Mouse (Mus musculus): ENCODE data around the gene Ncapd2. TPM values are rescaled to one million over a fixed set of nuclear protein-coding genes. Genes with fewer than 3 reads are reported as not detected.
"Not testable (repeated sequence)": the region's sequence is repeated elsewhere in the genome, so short reads cannot be mapped to it uniquely, and the experiment has no call there.

Ncapd2 gene
- total RNA-seq, 2 experiments from 2014 or later = 12.1 to 12.7 TPM

DNA sequence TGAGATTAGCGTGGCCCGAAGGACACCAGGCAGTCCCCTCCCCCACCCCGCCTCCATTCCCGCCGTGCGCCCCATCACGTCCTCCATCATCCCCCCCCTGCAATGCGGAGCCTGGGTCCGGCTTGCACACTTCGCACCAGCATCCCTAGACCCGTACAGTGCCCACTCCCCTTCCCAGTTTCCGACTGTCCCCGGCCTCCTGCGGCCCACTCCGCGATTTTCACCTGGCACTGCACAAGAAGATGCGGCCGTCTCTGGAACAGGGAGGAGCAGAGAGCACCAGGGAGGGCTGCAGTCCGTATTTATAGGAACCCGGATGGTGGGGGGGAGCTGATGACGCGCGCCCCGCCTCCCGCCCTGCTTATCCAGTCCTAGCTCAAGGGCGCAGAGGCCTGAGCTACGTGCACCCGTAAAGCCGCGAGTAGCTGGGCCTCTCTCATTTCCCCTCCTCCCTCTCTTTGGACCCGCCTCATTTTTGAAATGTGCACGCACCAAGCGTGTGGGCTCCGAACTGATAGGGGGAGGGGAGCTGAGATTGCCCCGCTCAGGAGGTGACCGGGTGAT lies 26.1 kb downstream of the Ncapd2 start:
- peak; percentile 98 for DNase-seq

DNA sequence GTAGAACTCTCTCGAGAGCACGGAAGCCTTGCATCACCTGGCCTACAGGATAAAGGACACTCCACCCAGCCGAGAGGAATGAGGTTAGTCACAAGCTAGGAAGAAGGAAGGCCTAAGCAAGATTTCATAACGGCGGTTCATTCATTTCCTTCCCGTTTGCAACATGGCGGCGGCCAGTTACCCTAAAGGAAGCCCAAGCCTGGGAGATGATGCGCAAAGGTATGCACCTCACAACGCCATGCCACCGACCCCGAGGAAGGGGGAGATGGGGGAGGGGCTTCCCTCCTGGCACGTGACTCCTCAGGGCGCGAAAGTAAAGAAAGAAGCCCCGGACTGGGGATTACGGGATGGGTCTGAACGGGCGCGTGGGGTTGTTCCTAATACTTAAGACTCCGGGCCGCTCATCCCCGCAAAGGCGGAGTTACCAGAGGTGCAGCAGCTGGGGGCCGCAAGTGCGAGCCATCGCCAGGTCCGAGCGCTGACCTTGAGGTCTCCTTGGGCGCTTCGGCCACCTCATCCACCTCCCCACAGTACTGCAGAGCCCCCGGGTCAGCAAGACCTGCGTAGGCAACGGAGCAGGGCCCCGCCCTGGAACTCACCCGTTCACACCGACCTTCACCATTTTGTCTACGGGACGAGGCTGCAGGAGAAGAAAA lies 26.7 kb downstream of the Ncapd2 start:
- DNase-seq = peak; percentile 64

DNA sequence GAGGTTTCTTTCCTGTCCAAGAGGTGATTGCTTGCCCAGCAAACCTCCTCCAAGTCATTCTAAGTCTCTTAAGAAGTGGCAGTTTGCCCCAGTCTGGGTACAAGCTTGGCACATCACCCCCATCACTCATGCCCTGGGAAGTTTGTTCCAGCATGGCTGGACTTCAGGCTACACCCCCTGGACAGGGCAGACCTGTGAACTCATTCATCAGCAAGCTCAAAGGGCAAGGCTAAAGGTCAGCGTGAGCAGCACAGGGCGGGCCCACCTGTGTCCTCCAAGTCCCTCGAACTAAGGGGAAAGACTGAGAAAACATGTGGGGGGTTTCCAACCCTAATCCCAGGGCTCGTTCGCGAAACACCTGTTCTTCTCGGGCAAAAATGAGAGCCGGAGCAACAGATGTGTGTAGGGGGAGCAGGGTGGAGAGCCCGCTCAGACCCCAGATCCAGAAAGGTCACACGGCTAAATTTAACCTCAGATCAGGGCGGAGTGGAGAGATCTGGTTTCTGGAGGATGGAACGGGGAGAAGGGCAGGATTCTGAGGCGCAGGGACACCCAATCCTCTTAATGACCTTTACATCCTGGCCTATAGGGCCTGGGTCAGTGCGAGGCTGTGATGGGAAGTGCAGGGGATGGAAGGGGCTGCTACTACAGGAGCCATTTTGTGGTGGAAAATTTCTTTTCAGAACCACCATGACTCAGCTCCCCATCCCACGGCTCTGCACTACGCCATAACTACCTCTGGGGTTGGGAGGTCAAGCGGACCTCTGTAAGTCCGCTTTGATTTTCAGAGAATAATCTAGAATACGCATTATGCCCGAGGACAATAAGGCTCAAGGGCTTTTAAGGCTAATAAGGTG lies 27.5 kb downstream of the Ncapd2 start:
- peak; percentile 82 for DNase-seq

DNA sequence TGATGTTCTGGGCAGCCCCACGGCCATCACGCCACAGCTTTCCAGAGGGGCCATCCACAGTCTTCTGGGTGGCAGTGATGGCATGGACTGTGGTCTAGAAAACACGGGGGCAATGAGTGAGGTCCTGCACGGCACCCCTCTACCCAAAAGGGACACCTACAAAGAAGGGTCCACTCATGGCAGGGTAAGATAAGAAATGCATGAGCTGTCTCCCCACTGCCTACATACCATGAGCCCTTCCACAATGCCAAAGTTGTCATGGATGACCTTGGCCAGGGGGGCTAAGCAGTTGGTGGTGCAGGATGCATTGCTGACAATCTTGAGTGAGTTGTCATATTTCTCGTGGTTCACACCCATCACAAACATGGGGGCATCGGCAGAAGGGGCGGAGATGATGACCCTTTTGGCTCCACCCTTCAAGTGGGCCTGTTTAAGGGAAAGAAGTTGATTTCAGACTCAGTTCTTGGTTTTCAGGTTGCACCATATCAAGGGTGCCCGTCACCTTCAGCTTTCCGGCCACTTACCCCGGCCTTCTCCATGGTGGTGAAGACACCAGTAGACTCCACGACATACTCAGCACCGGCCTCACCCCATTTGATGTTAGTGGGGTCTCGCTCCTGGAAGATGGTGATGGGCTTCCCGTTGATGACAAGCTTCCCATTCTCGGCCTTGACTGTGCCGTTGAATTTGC lies 28.7 kb downstream of the Ncapd2 start:
- DNase-seq = not testable (repeated sequence)

DNA sequence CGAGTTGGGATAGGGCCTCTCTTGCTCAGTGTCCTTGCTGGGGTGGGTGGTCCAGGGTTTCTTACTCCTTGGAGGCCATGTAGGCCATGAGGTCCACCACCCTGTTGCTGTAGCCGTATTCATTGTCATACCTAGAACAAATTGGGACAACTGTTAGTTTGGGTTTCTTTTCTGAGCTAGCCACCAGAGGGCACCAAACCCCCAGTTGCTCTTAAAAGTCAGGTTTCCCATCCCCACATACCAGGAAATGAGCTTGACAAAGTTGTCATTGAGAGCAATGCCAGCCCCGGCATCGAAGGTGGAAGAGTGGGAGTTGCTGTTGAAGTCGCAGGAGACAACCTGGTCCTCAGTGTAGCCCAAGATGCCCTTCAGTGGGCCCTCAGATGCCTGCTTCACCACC lies 29.5 kb downstream of the Ncapd2 start:
- not testable (repeated sequence) for DNase-seq

DNA sequence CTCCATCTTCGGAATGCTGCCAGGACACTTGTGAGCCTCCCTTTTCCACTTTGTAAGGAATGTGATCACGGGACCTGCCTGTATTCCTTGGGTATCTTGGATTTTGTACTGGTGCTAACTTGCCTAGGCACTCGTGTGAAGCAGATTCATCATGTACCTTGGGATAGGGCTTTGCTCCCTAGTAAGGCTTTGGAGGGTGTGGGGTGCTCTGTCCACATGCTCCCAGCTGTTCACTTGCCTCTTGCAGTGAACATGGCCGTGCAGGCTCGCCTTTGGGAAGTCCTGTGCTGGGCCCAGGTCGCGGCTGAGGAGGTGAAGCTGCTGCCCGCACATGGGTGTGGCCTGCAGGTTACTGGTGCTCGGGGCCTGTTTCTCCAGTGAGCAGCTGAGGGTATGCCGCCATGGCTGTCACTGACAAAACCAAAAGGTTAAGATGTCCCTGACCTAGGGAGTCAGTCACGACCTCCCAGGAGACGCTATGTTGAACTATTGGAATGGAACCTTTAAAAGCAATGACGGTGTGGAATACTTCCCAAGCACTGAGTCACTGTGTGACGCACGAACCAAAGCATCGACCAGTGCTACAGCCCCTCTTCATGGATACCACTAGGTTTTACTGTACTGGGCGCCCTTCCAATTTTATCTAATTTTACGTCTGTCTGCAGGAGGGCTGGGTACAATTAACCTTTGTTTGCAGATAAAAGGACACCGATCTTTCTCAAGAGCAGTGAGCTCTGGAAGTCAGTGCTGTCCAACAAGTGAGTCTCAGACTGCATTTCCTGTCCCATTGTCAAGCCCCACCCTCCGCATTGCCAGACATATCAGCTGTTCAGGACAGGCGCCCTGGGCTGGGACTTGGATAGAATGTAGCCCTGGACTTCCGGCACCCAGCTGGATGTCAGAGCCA lies 30.4 kb downstream of the Ncapd2 start:
- peak; percentile 80 for DNase-seq

DNA sequence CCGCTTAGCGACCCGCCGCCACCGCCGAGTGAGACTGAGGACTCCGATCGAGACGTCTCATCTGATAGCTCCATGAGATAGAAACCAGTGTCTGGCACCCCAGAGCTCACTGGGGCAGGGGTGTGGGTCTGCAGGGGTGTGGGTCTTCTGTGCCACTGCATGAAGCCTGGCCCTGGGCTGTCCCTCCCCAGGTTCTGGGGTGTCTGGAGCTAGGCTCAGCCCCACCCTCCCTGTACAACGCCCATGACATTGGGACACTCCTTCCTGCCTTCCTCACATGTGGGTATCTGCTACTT lies 31.0 kb downstream of the Ncapd2 start:
- DNase-seq = no peak

DNA sequence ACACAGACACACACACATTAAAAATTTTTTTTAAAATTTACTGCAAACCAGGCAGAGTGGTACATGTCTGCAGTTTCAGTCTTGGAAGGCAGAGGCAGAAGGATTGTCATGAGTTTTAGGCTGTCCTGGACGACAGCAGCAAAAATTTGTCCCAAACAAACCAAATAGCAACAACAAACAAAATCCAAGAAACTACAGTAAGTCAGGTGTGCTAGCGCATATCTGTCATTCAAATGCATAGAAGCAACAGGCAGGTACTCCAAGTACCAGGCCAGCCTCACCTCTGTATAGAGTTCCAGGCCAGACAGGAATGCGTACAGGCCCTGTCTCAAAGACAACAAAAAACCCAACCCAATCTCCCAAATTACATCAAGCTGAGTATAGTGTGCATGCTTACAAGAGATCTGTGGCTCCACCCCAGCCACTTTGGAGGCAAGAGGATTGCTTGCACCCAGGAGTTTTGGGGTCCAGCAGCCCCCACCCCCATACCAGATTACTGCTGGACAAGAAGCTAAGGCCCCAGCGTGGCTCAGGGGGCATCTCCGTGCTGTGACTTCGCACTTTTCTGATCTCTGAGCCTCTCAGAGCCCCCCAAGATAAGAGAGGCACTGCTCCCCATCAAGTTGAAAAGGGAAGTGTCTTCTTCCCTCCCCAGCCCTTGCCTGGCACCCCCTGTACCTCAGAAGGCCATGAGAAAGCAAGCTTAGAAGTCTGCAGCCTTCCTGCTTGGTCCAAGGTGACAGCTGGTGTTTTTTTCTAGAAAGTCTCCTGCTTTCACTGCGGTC lies 31.5 kb downstream of the Ncapd2 start:
- no peak for DNase-seq

DNA sequence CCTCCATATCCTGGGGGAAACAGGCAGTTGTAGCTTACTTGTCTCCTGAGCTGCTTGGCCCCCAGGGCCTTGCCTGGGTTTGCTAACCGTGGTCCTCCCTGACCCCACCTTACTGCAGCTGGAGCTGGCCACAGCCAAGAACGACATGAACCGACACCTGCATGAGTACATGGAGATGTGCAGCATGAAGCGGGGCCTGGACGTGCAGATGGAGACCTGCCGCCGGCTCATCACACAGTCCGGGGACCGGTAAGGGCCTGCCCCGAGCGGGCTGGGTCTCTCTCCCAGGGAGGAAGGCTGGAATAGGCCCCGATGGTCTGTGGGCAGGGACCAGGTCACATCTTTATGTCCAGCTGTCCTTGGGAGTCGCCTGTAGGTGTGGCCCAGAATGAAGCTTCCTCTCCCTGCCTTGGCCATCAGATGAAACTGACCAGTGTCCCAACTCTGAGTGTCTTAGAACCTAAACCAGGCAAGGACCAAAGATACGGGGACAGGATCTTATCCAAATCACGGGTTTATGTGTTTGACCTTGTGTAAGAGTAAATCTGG lies 32.5 kb downstream of the Ncapd2 start:
- no peak for DNase-seq

DNA sequence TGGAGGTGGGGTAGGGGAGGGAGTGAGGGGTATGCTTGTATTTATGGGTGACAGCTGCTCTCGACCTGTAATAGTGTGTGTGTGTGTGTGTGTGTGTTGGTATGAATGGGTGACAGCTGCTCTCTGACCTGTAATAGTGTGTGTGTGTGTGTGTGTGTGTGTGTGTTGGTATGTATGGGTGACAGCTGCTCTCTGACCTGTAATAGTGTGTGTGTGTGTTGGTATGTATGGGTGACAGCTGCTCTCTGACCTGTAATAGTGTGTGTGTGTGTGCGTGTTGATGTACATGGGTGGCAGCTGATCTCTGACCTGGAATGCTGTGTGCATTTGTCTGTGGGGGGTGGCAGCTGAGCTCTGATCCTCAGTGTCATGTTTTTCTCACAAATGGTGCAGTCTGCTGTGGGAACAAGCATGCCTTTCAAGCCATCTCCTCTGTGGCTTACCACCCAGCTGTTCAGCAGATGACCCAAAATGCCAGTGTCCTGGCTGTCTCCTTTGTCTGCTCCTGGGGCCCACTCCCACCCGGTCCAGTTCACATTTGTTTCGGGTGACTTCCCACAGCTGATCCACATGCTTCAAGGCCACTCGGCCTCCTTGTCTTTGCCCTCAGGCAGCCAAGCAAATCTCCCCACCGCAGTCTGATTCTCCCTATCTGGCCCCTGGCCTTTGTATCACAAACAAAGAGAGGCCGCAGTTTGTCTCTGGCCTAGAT lies 34.4 kb downstream of the Ncapd2 start:
- DNase-seq = no peak

DNA sequence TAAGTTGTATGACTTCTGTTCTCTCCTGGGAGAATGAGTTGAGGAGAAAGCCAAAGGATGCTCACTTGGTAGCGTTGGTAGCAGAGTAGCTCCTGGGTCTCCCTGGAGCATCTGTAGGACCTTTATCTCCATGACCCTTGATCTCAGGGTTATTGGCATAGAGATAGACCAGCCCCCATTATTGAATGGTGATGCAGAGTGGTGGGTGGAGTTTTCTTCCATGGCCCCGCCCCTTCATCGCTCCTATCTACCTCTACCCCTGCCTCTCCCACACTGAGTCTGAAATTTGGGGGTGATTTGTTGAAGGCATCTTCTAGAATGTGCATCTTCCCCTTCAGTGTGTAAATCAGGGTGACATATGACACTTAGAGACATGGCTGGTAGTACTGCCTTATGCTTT lies 35.0 kb downstream of the Ncapd2 start:
- no peak for DNase-seq

DNA sequence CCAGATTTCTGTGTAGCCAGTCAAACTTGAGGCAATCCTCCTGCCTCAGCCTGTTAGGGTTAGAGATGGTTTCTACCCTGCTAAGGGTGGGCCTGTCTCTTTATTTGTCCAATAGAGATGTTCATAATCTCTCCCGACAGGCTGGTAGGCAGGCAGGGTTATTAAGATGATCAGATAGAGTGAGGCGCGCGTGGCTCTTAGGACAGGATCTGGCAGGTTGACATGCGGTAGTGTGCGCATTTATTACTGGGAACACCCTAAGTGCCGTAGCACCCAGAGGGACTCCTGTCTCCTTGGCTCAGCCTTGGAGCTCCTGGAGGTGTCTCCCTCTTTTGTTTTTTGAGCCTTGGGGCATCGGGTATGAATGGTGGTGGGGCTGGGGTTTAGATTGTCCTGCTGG lies 36.2 kb downstream of the Ncapd2 start:
- DNase-seq = no peak

DNA sequence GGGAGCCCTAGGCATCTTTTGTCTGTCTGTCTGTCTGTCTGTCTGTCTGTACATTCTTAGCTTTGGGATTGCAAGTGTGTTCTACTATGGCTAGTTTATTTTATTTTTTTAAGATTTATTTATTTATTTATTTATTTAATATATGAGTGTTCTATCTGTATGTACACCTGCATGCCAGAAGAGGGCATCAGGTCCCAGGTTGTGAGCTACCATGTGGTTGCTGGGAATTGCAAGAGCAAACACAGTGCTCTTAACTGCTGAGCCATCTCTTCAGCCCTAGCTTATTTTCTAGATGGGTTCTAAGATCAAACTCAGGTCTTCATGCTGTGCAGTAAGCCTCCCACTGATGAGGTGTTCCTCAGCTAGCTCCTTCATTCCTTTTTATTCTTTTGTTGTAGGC lies 37.0 kb downstream of the Ncapd2 start:
- DNase-seq = no peak

DNA sequence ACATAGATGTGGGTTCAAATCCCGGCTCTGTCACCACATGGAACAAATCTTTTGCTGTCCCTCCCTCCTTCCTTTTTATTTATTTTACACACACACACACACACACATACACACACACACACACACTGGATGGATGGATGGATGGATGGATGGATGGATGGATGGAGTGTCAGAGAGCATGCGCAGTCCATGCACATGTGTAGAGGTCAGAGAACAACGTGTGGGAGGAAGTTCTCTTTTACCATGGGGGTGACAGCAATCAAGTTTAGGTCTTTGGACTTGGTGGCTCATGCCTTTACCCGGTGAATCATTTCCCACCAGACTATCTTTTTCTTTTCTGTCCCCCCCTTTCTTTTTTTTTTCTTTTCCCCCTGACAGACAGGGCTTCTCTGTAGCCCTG lies 37.8 kb downstream of the Ncapd2 start:
- no peak for DNase-seq

DNA sequence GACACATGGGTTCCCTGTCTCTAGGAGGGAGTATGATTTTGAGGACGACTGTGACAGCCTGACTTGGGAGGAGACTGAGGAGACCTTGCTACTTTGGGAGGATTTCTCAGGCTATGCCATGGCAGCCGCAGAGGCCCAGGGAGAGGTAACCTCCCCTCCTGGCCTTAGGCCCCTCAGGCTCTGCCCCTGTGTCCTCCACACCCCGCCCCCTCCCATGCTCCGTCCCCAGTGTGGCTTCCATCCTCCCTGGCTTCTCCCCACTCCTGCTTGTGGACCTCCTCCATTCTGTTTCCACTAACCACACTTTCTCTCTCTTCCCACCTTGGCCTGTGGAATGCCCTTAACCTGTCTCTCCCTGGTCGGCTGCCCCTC lies 38.5 kb downstream of the Ncapd2 start:
- no peak for DNase-seq

DNA sequence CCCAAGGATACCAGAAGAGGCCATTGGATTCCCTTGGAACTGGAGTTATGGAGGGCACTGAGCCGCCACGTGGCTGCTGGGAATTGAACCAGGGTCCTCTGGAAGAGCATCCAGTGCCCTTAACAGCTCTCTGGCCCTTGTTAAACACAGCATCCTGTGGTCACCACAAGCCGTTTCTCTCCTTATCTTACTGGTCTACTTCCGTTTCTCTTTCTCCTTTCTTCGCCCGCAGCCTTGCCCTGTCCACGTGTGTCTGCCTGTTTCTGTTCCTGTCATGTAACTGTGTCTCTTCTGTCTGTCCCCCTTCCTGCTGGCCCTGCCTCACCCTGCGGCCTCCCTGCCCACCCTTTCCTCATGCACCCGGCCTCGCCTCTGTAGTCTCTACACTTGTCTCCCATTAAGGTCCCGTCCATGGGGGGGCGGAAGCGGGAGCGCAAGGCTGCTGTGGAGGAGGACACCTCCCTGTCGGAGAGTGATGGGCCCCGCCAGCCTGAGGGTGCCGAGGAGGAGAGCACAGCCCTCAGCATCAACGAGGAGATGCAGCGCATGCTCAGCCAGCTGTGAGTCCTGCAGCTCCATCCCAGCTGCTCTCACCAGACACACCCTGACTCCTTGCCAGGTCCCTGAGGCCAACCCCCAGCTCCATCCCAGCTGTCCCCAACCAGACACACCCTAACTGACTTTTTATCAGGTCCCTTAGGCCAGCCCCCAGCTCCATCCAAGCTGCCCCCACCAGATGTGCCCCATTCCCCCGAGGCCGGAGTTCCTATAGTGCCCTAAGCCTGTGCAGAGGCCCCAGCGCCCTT lies 39.1 kb downstream of the Ncapd2 start:
- peak; percentile 76 for DNase-seq

DNA sequence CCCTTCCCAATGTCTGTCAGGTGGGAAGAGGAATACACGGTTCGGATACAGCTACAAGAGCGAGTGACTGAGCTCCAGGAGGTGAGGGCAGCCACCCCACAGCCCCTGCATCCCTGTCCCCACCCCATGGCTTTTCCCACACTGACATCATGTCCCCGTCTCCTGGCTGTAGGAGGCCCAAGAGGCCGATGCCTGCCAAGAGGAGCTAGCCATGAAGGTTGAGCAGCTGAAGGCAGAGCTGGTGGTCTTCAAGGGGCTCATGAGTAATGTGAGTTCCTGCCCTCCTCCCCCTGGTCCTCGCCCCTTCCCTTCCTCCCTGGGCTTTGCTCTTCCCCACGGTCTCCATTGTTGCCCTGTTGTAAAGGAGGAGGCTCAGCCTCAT lies 41.9 kb downstream of the Ncapd2 start:
- DNase-seq = no peak

DNA sequence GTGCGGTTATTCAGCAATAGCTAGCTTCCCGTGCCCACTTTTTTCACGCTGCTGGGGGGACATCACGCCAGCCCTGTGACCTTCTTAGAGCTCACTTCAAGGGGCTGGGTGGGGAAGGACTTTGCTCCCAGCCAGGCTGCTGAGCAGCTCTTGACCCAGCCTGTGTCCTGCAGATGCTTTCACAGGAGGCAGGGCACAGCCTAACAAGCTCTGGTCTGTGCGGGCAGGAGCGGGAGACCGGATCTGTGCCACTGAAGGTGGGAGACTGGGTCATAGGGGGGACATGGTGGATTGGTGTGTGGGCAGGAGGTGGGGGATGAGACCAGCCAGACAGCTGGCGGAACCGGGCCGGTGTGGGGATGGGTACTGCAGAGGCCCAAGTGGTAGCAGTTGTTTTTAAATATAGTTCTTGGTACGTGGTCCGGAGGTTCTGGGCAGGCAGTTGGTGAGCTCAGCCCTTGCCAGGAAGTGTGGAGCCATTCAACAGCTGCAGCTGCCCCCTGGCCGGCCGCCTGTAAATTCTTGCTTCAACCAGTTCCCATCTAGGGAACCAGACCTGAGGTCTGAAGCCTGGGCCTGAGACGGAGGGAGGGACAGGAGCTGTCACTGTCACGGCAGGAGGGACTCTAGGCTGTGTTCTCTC lies 42.5 kb downstream of the Ncapd2 start:
- DNase-seq = peak; percentile 88

Data from gastrocnemius, postnatal 25 days (tissue).